Mouse (Mus musculus) 3T3-L1 (cell line): Measurements from ENCODE around the gene Gm10490.

Source experiments
- DNase-seq: peaks from one replicate; pipeline ENCODE4 v3.0.0-alpha.2; 2015; ENCODE audit warnings: low read depth, low spot score

Gm10490 gene

GRCm38 (mm10) chrX:7926266-7926665 lies 16.9 kb downstream of the Gm10490 start:
- DNase-seq = no peak

DNA sequence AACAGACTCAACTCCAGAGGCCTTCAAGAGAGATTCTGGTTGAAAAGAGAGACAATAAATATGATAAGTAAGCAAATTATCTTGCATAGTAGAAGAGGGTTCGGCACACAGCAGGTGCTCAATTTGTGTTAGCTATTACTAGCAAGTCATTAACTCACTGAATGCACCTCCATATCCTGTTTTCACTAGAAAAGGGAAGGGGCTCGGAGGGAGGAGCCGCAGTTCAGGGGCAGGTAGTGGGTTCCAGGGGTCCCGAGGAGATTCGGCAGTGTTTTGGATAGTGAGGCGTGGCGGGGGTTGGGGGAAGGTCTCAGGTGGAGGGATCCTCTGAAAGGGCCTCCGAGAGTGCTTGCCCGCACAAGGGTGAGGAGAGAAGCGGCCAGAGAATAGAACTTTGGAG lies 17.8 kb downstream of the Gm10490 start:
- DNase-seq = no peak

DNA sequence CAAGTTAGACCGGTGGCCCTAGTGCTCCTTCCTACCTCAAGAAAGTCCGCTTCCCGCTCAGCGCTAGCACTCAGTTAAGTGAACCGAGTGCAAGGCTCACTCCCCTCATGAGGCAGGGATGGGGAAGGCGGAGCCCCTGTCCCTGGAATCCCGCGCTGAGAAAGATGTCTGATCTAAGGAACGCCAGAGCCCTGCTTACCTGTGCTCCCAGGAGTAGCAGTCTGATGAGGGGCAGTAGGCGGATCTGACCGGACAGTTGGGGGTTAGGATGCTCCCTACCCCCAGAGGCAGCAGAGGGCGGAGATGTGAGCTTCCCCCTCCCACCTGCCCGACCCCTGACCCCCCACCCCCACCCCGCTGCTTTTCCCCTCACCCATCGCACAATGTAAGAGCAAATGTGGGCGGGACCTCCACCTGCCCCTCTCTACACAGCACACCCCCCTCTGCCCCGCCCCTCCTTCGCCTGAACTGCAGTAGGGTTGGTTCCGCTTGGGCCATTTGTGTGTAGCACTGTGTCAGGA lies 19.0 kb downstream of the Gm10490 start, which contains the start of gene Eras:
Eras (minus strand) TSS at position 338 of the 521 bp plus-strand sequence.
- no peak for DNase-seq

DNA sequence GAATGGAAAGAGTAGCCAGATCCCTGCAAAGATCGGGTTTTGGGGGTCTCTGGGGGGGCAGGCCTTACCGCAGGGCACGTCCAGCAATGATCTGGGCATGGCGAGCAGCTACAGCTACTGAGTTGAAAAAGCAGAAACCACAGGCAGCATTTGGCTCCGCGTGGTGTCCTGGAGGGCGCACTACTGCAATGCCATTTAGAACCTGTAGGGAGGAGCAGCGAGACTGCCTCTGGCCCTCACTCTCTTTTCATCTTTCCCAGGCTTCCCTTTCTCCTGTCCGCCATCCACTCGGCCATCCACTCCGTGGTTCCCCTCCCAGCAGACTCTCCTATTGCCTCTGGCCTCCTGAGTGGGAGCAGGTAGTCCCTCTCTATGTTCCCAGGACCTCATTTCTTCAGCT lies 27.5 kb downstream of the Gm10490 start:
- DNase-seq = peak; percentile 15

- DNase-seq = peak; percentile 64
Observed at GRCm38 (mm10) chrX:7937667-7938066, 28.3 kb downstream of the Gm10490 start.

- no peak for DNase-seq
Observed at GRCm38 (mm10) chrX:7945618-7946017, 36.3 kb downstream of the Gm10490 start.

DNA sequence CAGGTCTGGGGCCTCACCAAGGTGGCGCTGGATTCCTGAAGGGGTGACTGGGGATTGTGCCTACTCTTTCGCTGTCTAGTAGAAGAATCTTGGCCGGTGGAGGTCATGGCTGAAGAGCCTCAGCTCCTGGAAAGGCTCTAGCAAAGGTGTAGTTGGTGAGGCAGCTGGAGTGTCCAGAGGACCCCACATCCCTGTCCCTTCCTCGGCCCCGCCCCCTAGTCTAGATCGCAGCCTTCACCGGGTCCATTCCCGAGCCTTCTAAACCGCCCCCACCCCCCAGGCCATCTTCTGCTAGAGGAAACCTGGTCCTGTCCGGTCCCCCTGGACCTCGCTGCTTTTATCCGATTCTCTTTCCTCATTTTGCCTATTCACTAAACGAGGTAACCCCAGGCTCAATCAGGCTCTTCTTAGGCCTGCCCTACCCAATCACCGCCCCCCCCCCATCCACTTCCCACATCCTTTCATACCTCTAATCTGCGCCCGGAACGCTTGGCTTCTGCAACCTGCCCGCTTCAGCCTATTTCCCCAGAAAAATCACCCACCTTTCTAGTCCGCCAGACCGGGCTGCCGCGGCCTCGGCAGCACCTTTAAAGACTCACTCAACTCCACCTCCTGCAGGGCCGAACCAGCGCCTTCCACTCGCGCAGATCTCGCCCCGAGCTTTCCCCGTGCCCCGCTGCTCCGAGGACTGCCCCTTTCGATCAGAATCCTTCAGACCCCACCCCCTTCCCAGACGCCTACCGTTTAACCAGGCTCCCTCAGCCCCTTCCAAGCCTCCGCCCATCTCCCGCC lies 38.0 kb downstream of the Gm10490 start, which contains the start of gene Hdac6:
Hdac6 (minus strand) TSS at position 782 of the 792 bp plus-strand sequence.
- DNase-seq = peak; percentile 32

DNA sequence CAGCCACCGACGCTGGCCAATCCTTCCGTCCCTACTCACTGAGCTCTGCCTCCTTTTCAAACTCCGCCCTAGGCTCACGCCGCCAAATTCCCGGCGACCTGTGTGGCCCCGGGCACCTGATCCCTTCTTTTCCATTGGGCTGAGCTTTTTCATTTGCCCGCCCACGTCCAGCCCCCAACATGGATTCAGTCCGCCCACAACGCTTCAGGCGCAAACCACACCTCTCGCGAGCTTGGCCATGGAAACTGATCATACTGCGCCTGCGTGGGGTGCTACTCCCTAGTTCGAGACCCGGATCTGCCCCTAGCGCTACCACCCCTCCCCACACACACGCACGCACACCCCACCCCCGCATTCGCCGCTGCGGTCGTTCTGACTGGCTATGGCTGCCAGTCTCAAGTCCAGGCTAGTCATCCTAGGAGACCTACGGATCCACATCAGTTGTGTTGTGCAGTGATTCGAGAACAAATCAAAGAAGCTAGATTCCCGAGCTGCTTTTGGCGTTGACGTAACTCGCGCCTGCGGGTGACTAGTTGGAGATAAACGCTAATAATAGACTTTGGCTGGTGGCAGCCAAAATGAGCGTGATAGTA lies 38.7 kb downstream of the Gm10490 start:
- peak; percentile 97 for DNase-seq

DNA sequence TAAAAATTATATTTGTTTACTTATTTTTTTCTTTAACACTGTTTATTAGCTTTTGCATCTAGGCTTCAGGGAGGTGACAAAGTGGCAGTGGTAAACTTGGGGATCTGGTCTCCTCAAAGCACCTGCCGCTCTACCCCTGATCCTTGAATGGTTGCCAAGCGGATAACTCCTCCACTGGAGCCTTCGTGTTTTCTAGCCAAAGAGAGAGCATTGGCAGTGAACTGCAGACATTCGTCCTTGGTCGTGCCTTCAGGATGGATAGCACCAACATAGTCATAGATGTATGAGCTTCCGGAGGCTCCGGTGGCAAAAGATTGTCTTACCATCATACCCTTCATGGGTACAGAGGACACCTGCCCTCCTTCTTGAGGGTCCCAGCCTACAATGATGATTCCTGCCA lies 40.7 kb downstream of the Gm10490 start:
- no peak for DNase-seq

- no peak for DNase-seq
Observed at GRCm38 (mm10) chrX:7958868-7959267, 49.5 kb downstream of the Gm10490 start.
